Mouse (Mus musculus) heart, embryonic 11.5 days (tissue): ENCODE measurements at regions not wholly inside any gene's neighbourhood (a gene's known extent, or its start where the extent isn't known, plus 50 kb on each side); places are given as distances from the start of the nearest gene placed in this dataset.

ENCODE experiments used
- ATAC-seq: fragments of 200-750 bp; cut with Nextera tagmentation; replicated peaks from 2 replicates; pipeline ENCODE4 v1.8.0; 2017; ENCODE audit warnings: moderate library complexity; ENCODE audit not compliant: insufficient number of reproducible peaks, low FRiP score, low TSS enrichment
- H3K27ac ChIP-seq: fragments of 300-500 bp; sonication (generic); 2 replicates; pipeline ENCODE4 v1.5.1; 2014; ENCODE audit warnings: mild to moderate bottlenecking, low read depth, low read length
- H3K27me3 ChIP-seq: fragments of 300-500 bp; sonication (generic); 2 replicates; pipeline ENCODE4 v1.6.1; 2014; ENCODE audit warnings: mild to moderate bottlenecking, low read length, mixed read lengths; ENCODE audit not compliant: control insufficient read depth, insufficient read depth
- H3K36me3 ChIP-seq: fragments of 300-500 bp; sonication (generic); 2 replicates; pipeline ENCODE4 v1.6.1; 2014; ENCODE audit warnings: mild to moderate bottlenecking, low read length, moderate library complexity, mixed read lengths; ENCODE audit not compliant: control insufficient read depth, insufficient read depth
- H3K4me1 ChIP-seq: fragments of 300-500 bp; sonication (generic); 2 replicates; pipeline ENCODE4 v1.6.1; 2014; ENCODE audit warnings: low read length; ENCODE audit not compliant: control insufficient read depth, insufficient read depth
- H3K4me2 ChIP-seq: fragments of 300-500 bp; sonication (generic); 2 replicates; pipeline ENCODE4 v1.6.1; 2014; ENCODE audit warnings: mild to moderate bottlenecking, moderate library complexity
- H3K4me3 ChIP-seq: fragments of 300-500 bp; sonication (generic); 2 replicates; pipeline ENCODE4 v1.5.1; 2014; ENCODE audit warnings: low read depth, low read length
- H3K9ac ChIP-seq: fragments of 300-500 bp; sonication (generic); 2 replicates; pipeline ENCODE4 v1.6.1; 2014; ENCODE audit warnings: mild to moderate bottlenecking, low read depth, low read length, moderate library complexity
- H3K9me3 ChIP-seq: fragments of 300-500 bp; sonication (generic); replicated peaks from 2 replicates; pipeline ENCODE4 v1.6.1; 2016; ENCODE audit warnings: low read length; ENCODE audit not compliant: control insufficient read depth
- WGBS: fragments of 180-500 bp; shearing (Covaris S2); extraction: QIAGEN DNeasy Blood & Tissue Kit; methylation state at CpG from one replicate; pipeline ENCODE4 v1.1.7; 2014; ENCODE audit not compliant: insufficient replicate concordance; 5-methylcytosine and 5-hydroxymethylcytosine counted together

DNA sequence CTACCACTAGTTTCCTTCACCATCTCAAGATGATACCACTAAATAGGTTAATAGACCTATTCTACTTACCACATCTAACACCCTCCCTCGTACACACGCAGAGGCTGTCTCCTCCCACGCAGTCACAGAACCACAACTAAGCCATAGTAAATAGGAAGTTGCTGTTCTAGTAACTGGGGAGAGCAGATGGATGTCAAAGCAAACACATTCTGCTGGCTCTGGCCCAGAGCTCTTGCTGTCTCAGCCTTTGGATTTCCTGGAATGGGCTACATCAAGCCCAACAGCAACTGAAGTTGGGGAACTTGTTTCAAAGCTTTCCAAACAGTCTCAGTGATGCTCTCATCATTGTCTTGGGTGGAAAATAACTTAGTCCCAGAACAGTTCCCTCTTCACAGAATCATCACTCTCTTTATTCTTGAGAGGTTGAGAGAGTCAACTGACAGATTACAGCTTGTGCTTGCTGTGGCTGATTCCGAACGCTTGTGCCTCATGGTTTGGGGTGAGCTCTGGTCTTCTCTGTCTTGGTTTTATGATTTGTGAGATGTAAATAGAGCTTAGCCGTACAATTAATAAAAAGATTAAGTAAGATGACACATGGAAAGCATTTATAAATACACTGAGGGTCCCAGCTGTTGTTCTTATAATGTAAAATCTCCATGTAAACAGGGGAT, 538.5 kb upstream of the Klf4 start:
- WGBS, result 72% methylated on average over 6 of the region's 6 CpGs
- H3K4me2 ChIP-seq, result no peak overlapping the region

DNA sequence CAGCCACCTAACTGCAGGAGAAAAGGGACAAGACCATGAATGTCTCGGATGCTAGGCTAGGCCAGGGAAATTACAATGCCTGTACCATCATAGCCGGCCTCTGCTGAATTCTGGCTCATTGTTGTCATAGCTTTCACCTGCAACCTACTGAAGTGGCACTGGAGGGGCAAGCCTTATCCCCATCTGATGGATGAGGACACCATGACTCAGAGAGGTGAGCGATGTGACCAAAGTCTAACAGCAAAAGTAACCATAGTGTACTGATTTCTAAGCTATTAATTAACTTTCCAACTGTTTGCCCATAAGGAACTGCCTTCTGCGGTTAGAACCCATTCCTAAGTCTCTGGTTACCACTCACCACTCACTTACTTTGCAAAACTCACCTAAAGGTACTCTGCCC, 536.6 kb upstream of the Klf4 start:
- Histone ChIP-seq H3K27me3 (no peaks in the 10 kb centered on the region), H3K9me3 (no peaks in the 10 kb centered on the region), H3K4me2 (no peak overlapping the region), H3K4me1 (no peaks in the 10 kb centered on the region), H3K27ac (no peak overlapping the region), H3K4me3 (no peak overlapping the region), H3K36me3 (no peaks in the 10 kb centered on the region), H3K9ac (no peak overlapping the region)
- ATAC-seq, result no peak
- 79% methylated on average over 4 of the region's 4 CpGs for WGBS

More for the DNA sequence above, 538.5 kb upstream of the Klf4 start:
- Histone ChIP-seq H3K27ac (no peak overlapping the region), H3K36me3 (no peaks in the 10 kb centered on the region), H3K9me3 (no peaks in the 10 kb centered on the region), H3K27me3 (no peaks in the 10 kb centered on the region), H3K9ac (no peak overlapping the region), H3K4me1 (no peaks in the 10 kb centered on the region), H3K4me3 (no peak overlapping the region)
- no peak for ATAC-seq

DNA sequence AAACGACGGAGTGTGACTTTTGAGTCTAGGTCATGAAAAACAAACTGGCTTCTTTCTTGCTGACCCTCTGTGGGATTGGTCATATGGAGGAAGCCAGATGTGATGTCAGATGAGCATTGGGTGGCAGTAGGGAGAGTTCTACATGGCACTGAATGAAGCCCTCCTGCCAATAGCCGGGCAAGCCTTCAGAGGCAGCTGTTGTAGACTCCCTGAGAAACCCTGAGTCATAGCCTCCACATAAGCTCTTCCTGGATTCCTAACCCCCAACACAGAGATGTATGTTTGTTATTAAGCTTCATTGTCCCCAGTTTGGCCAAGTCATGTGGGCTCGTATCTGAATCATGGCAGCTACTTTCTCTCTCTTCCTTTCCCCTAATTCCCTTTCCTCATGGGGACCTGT, 532.4 kb upstream of the Klf4 start:
- H3K4me3 ChIP-seq, result no peak overlapping the region
- H3K27me3 ChIP-seq, result no peaks in the 10 kb centered on the region
- no peaks in the 10 kb centered on the region for H3K36me3 ChIP-seq
- H3K4me2 ChIP-seq, result no peak overlapping the region
- H3K27ac ChIP-seq, result no peak overlapping the region
- no peaks in the 10 kb centered on the region for H3K9me3 ChIP-seq
- no peak for ATAC-seq
- 82% methylated on average over 4 of the region's 4 CpGs for WGBS
- H3K4me1 ChIP-seq, result no peaks in the 10 kb centered on the region
- H3K9ac ChIP-seq, result no peak overlapping the region

DNA sequence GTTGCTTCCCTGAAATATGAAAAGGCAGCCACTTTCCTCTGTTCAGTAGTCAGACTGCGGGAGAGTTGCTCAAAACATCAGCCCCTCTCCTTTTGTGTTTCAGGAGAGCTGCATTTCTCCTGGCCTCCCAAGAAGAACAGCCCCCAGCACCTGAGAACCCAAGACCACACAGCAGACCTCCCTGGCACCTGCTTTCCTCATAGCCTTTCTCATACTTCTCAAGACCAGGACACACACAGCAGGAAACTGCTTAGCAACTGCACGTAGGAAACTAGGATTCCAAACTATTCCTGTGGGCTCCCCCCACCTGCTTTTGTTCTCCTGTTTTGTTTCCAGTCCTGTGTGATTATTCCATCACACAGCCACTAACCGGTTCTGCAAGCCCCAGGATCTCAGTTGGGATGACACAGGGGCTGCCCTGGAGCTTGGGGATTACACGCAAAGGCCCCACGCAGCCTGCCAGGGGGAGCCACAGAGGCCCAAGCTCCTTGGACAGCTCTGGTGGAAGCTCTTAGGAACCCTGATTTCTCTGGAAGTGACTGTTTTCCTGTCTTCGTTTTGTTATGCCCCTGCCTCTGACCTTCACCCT, 519.6 kb upstream of the Klf4 start:
- Histone ChIP-seq H3K27me3 (no peaks in the 10 kb centered on the region), H3K27ac (no peak overlapping the region), H3K4me1 (0 out of 2 replicates have a peak, but pooled peaks cover 4% of the 10 kb centered on the region), H3K9me3 (no peaks in the 10 kb centered on the region), H3K4me3 (no peak overlapping the region), H3K9ac (no peak overlapping the region), H3K4me2 (no peak overlapping the region), H3K36me3 (no peaks in the 10 kb centered on the region)
- WGBS, result 36% methylated on average over 6 of the region's 6 CpGs
- no peak for ATAC-seq

DNA sequence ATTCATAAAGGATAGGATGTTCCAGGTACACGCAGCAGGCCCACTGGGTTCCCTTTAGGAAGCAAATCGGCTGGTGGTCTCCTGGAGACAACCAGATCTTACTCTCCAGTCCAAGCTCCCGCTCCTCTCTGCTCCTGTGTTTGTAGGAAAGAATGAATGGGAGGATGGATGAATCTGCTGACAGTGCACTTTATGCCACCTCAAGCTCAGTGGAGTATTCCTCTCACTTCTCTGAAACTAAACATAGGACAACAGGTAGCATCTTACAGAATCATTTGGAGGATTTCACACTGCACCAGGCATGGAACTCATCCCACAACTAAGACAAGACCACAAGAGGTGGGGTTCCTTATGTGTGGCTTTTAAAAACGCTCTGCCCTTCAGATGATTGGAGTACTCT, 507.1 kb upstream of the Klf4 start:
- H3K9ac ChIP-seq, result no peak overlapping the region
- H3K4me1 ChIP-seq, result no peaks in the 10 kb centered on the region
- no peak for ATAC-seq
- no peaks in the 10 kb centered on the region for H3K9me3 ChIP-seq
- H3K27ac ChIP-seq, result no peak overlapping the region
- WGBS, result 87% methylated on average over 4 of the region's 4 CpGs
- H3K36me3 ChIP-seq, result no peaks in the 10 kb centered on the region
- no peak overlapping the region for H3K4me2 ChIP-seq
- H3K4me3 ChIP-seq, result no peak overlapping the region
- H3K27me3 ChIP-seq, result no peaks in the 10 kb centered on the region

DNA sequence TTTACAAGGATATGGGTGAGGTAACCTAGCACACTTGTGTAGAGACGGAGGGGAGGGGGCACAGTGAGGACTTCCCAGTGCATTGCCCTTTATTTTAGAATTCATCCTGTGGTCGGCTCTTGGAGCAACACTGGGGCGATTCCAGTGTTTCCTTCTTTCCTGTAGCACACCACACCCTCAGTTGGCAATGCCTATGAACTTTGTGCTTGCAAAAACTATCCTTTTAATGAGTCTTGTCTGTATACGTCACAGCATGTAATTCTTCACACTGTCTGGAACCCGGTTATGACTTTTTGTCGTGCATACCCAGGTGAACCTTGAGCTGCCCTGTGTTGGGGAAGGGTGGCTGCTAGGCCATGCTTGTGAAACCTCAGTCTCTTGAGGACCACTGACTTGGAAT, 504.1 kb upstream of the Klf4 start:
- H3K27me3 ChIP-seq, result no peaks in the 10 kb centered on the region
- WGBS, result 79% methylated on average over 6 of the region's 6 CpGs
- ATAC-seq, result no peak

DNA sequence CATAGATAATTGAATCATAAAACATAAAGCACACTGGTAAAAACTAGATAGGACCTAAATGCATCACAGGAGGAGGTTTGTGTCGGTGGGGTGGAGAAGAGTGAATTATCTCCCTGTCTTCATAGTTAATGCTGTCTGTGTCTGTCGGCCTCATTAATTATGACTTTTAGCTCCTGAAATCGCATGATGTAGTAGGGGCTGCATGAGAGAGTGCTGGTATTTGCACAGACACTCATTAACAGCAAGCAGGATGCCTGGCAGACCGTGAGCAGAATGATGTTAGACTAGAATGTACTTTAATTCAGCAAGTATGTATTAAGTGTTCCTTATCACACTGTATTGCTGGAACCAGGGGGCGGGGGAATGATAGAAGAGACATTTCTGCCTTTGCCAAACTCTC, 503.3 kb upstream of the Klf4 start:
- 65% methylated on average over 5 of the region's 5 CpGs for WGBS
- no peak for ATAC-seq

More for the DNA sequence above, 504.1 kb upstream of the Klf4 start:
- Histone ChIP-seq H3K9me3 (no peaks in the 10 kb centered on the region), H3K4me3 (no peak overlapping the region), H3K36me3 (no peaks in the 10 kb centered on the region), H3K4me1 (no peaks in the 10 kb centered on the region), H3K27ac (no peak overlapping the region), H3K9ac (no peak overlapping the region), H3K4me2 (no peak overlapping the region)

DNA sequence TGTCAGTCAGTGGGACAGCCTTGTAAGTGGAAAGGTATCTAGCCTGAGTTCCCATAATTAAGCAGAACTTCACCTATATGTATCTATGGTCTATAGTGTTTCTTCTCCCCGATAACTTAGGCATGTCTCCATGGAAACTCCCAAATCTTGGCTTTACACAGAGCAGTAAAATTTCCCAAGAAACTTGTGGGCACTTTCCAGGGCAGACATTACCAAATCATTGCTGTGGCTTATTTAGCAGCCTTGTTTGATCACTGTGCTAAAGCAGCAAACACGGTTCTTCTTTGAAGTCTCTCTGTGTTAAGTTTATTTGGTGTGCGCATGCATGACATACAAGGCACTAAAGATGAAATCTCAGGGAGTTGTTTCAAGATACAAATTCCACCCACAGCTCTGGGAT, 496.2 kb upstream of the Klf4 start:
- no peaks in the 10 kb centered on the region for H3K36me3 ChIP-seq
- H3K9ac ChIP-seq, result no peak overlapping the region
- no peak overlapping the region for H3K4me2 ChIP-seq
- no peaks in the 10 kb centered on the region for H3K27me3 ChIP-seq
- H3K4me3 ChIP-seq, result no peak overlapping the region
- WGBS, result 83% methylated on average over 3 of the region's 3 CpGs
- no peaks in the 10 kb centered on the region for H3K9me3 ChIP-seq
- no peaks in the 10 kb centered on the region for H3K4me1 ChIP-seq
- no peak for ATAC-seq
- no peak overlapping the region for H3K27ac ChIP-seq

More for the DNA sequence above, 503.3 kb upstream of the Klf4 start:
- Histone ChIP-seq H3K4me2 (no peak overlapping the region), H3K27me3 (no peaks in the 10 kb centered on the region), H3K9me3 (no peaks in the 10 kb centered on the region), H3K27ac (no peak overlapping the region), H3K4me1 (no peaks in the 10 kb centered on the region), H3K9ac (no peak overlapping the region), H3K4me3 (no peak overlapping the region), H3K36me3 (no peaks in the 10 kb centered on the region)

DNA sequence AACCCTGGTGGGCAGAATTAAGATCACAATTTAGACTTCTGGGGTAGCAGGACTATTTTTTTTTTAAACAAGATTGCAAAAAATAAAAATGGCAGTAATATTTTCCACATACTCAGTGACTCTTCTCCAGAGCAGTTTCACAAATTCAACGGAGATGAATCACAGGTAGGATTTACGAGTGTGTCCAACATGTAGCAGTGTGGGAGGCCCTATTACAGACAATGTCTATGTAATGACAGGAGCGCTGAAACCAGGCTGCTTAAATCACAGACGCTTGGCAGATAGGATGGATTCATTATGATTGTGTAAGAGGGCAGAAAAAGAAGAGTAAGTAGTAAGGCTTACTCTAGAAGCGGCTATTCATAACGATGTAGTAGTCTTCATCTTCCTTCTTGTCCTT, 495.0 kb upstream of the Klf4 start:
- ATAC-seq, result no peak
- H3K36me3 ChIP-seq, result no peaks in the 10 kb centered on the region
- no peaks in the 10 kb centered on the region for H3K9me3 ChIP-seq
- no peak overlapping the region for H3K4me2 ChIP-seq
- no peaks in the 10 kb centered on the region for H3K4me1 ChIP-seq
- H3K4me3 ChIP-seq, result no peak overlapping the region
- 82% methylated on average over 6 of the region's 6 CpGs for WGBS
- H3K9ac ChIP-seq, result no peak overlapping the region
- H3K27me3 ChIP-seq, result no peaks in the 10 kb centered on the region
- no peak overlapping the region for H3K27ac ChIP-seq
